Mouse (Mus musculus): ENCODE measurements around the gene Relt.

DNA sequence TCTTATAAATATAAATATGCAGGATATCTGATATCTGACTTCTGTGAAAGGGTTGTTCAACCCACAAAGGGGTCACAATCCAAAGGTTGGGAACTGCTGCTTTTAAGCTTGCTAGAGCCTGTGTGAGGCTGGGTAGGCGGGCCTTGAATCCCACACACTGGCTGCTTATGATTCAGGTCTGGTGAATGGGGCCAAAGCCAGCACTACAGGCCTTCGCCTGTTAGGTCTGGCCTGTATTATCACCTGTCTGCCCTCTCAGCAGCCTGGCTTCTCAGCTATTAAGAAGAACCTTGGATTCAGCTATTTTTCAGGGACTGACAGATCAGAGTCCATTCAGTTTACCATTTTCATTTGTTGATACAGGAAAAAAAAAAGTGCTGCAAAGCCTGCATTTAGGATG lies 57.9 kb downstream of the Relt start:
- TF ChIP-seq CTCF (IDR thresholded peaks at IDR 0.05; ENCODE audit: borderline replicate concordance, insufficient read depth, low read depth, low read length) (no peak), POLR2A (IDR thresholded peaks at IDR 0.05; ENCODE audit: borderline replicate concordance, insufficient read depth, low read length) (no peak)
